7 mouse cellular contexts compared by ENCODE assay signal in genomic region chr7:109438781-109439591, GRCm38 (mm10). TPM values are rescaled to one million over a fixed set of nuclear protein-coding genes. Genes with fewer than 3 reads are reported as not detected.
DNase-seq lines count a peak whose midpoint lies in the region; ATAC-seq and TF ChIP-seq lines count a peak whose summit lies in the region.

Stk33 (minus strand) TSS chr7:109439081.

- no peaks in the 10 kb centered on the region for H3K27me3 ChIP-seq in hindbrain, embryonic 14.5 days (ENCODE audit: control insufficient read depth, insufficient read depth, low read length)
- no peaks in the 10 kb centered on the region for H3K27me3 ChIP-seq in midbrain, embryonic 15.5 days (replicated peaks)

- peak; percentile 83 for ATAC-seq in hindbrain, embryonic 14.5 days (ENCODE audit: low FRiP score)
- peak; percentile 84 for ATAC-seq in midbrain, embryonic 15.5 days (replicated peaks)

- H3K27ac ChIP-seq in hindbrain, embryonic 14.5 days: peak within 1 kb of the TSS; percentile 79
- H3K27ac ChIP-seq in midbrain, embryonic 15.5 days: peak within 1 kb of the TSS; percentile 82

- peaks cover 12% of the 10 kb centered on the region; the same call in 1 of the 2 replicates for H3K4me1 ChIP-seq in hindbrain, embryonic 14.5 days (replicated peaks; ENCODE audit: control insufficient read depth, insufficient read depth, low read length)
- H3K4me1 ChIP-seq in midbrain, embryonic 15.5 days: peaks cover 32% of the 10 kb centered on the region

- no peak for TF ChIP-seq CTCF in brain, embryonic 14.5 days (IDR thresholded peaks at IDR 0.05; ENCODE audit: borderline replicate concordance, extremely low read depth, insufficient read depth, insufficient read length)

- H3K4me2 ChIP-seq in hindbrain, embryonic 14.5 days (replicated peaks): peak within 1 kb of the TSS; percentile 95
- peak within 1 kb of the TSS; percentile 95 for H3K4me2 ChIP-seq in midbrain, embryonic 15.5 days

- peak within 1 kb of the TSS; percentile 53 for H3K4me3 ChIP-seq in hindbrain, embryonic 14.5 days (replicated peaks; ENCODE audit: low read length)
- H3K4me3 ChIP-seq in midbrain, embryonic 15.5 days: peak within 1 kb of the TSS; percentile 50

- TF ChIP-seq POLR2A in brain, embryonic 14.5 days (IDR thresholded peaks at IDR 0.05; ENCODE audit: borderline replicate concordance, extremely low read depth, insufficient read depth, insufficient read length, poor library complexity, severe bottlenecking): 0 out of 2 replicates have a peak, but pooled peaks have one; percentile 15

- WGBS in hindbrain, embryonic 14.5 days: under 1% methylated on average over 62 of the region's 62 CpGs
- WGBS in midbrain, embryonic 15.5 days: under 1% methylated on average over 61 of the region's 62 CpGs

- H3K9me3 ChIP-seq in hindbrain, embryonic 14.5 days (ENCODE audit: control insufficient read depth, low read length): no peaks in the 10 kb centered on the region
- no peaks in the 10 kb centered on the region for H3K9me3 ChIP-seq in midbrain, embryonic 15.5 days

- no peaks in the 10 kb centered on the region for H3K36me3 ChIP-seq in hindbrain, embryonic 14.5 days (replicated peaks; ENCODE audit: control insufficient read depth, insufficient read depth)
- H3K36me3 ChIP-seq in midbrain, embryonic 15.5 days (replicated peaks): no peaks in the 10 kb centered on the region

- peak within 1 kb of the TSS; percentile 76 for H3K9ac ChIP-seq in hindbrain, embryonic 14.5 days
- H3K9ac ChIP-seq in midbrain, embryonic 15.5 days: peak within 1 kb of the TSS; percentile 60

- DNase-seq in R1 (ENCODE audit: low read depth, low spot score) (peak; percentile 82), liver (peak; percentile 16)
- DNase-seq in brain, embryonic 14.5 days (ENCODE audit: low read depth): peak; percentile 86
- DNase-seq in gastrocnemius, adult 8-10 months (ENCODE audit: low spot score in 2 of 2): peak; percentile 18 to 39
- peak; percentile 61 for DNase-seq in hindbrain, embryonic 14.5 days (ENCODE audit: low spot score)
- peak; percentile 64 for DNase-seq in testis, postnatal 10 days (ENCODE audit: low spot score)

RNA-seq across cellular contexts. Expression of gene Stk33, which starts in this region (rescaled TPM):
- polyA plus RNA-seq in brain, embryonic 14.5 days (2012; rRNA removed): 6.3 and 6.8 TPM in 2 replicates
- total RNA-seq in gastrocnemius, adult 8-10 months (2022): 10 to 100 TPM in 3 of 4 experiments, 1 to 10 TPM in 1; 4.0 to 13.1 (median 11.1) TPM
- polyA plus RNA-seq in hindbrain, embryonic 14.5 days (2014; fragmentation: Nextera tagmentation; extraction: Ambion mirVana): 7.4 and 7.8 TPM in 2 replicates
- polyA plus RNA-seq in midbrain, embryonic 15.5 days (2015; fragmentation: Nextera tagmentation; extraction: Ambion mirVana): 7.8 and 8.4 TPM in 2 replicates

Comparison
In these comparisons a context has a peak if more than half of its experiments do, and no peak if none do; other contexts are left out.
1. Peak in every context shown above with its lines: DNase-seq, ATAC-seq, H3K4me3 ChIP-seq and H3K27ac ChIP-seq.
2. DNase-seq: peak in every context shown above with its lines; median percentile 86 in brain, embryonic 14.5 days; 82 in R1; 64 in testis, postnatal 10 days; 61 in hindbrain, embryonic 14.5 days; 28 in gastrocnemius, adult 8-10 months; 16 in liver.